Mouse (Mus musculus) thymus, postnatal 4 days (tissue): ENCODE data around the gene Gm128.
A peak's percentile ranks its signal among the peaks of the same experiment; 100 is the strongest.
"Not testable (repeated sequence)": the region's sequence is repeated elsewhere in the genome, so short reads cannot be mapped to it uniquely, and the experiment has no call there.

Experiments
- DNase-seq: peaks from one replicate; pipeline ENCODE4 v3.0.0; 2021

Gm128 gene

DNA sequence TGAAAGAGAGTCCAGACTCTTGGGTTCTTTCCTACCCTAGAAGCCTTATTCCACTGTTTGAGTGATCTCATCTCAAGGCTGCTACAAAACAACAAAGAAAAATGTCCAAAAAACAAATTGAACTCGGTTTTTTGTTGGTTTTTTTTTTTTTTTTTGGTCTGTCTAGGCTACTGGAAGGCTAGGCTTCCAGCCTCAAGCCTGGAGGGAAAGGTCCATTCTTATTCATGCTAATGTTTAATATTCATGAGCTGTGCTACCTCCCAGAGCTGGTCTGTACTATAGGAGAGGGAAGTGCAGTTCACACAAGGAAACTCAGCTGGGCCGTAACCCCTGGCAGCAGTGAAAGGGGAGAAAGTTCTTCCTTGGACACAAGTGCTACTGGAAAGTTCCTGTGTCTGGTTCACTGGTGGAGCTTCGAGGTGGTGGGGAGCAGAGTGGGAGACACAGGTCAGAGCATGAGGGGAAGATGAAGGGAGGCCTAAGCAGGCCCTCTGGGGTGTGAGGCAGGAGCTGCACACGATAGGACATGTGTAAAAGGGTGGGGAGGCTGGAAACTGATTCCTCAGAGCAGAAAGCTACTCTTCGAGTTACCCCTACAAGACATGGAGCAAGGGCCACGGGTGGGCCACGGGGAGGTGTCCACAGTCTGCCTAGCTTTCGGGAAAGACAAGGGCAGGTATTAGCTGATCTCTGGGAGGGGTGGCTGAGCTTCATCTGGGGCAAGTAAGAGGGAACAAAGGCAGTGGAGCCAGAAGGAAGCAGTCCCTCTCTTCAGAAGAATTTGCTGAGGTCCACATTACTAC, 10.7 kb downstream of the Gm128 start:
- peak; percentile 53 for DNase-seq

GRCm38 (mm10) chr3:95229781-95230494, 11.5 kb downstream of the Gm128 start:
- DNase-seq = peak; percentile 56

DNA sequence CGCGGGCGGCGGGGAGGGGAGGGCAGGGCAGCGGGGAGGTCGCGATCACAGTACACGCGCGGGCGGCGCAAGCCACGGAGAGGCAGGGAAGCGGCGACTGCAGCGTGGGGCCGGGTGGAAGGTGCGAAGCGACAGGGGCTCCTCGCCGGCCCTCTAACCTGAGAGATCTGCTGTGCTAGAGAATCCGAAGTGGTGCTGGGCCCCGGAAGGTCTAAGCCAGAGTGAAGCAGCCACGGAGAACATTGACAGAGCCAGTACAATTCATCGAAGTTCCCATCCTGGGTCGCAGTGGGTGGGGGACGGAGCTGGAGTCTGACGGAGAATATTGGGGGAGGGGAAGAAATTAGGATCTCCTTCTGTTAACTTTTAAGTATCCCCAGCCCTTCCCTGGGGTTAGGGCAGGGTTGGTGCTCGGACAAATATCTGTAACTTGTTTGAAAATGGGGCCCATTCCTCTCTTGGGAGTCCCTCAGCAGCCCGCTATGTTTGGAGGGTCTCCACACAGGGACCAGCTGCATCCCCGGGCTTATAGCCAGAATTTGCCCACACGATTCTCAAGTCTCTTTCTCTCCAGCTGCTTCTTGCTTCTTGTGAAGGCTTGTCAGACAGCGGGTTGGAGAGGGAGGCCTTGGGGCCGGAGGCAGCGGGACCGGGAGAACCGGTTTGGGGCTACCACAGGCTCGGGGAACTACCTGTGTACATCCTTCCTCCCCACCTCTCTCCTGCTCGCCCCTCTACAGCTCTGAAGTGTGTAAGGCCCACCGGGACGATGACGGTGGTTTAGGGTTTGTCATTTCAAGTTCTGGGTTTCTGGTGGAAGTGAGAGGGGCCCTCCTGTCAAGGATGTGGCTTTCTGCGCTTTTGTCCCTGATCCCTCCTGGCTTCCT, 12.3 kb downstream of the Gm128 start:
- DNase-seq = peak; percentile 63

DNA sequence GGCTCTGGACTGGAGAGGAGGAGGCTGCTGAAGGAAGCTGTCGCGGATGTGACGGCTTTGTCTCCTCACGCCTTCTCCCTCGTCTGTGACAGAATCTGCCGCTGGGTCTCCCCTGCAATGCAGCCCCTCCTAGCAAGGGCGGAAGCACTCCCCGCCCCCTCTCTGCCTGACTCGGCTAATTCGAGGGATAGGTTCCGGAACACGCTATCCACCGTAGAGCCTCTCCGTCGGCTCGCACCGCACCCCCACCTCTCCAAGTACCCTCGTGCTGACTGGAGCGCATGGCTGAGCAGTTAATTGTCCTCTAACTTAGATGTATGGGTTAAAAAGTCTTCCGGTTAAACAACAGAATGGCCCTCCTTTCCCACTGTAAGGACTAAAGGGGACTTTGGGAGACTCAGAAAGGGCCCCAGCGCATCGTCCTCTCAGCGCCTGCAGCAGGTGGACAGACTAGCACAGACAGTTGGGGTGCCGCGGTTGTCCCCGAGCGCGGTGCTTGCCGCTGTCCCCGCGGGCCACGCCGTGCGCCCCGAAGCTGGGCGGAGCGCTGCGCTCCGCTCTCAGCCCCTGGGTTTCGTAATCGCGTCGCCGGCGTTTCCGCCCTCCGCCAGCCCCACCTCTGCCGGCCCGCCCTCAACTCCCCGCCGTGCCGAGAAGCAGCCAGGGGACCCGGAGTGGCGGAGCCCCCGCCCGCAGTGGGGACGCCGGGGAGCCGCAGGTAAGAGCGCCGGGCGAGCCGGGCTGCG, 13.1 kb downstream of the Gm128 start, which contains the start of gene Cdc42se1:
Cdc42se1 (plus strand) TSS at position 585 of the 746 bp plus-strand sequence.
- peak; percentile 92 for DNase-seq

- DNase-seq = no peak
These were observed 14.2 kb downstream of the Gm128 start for GRCm38 (mm10) chr3:95227214-95227613.

DNA sequence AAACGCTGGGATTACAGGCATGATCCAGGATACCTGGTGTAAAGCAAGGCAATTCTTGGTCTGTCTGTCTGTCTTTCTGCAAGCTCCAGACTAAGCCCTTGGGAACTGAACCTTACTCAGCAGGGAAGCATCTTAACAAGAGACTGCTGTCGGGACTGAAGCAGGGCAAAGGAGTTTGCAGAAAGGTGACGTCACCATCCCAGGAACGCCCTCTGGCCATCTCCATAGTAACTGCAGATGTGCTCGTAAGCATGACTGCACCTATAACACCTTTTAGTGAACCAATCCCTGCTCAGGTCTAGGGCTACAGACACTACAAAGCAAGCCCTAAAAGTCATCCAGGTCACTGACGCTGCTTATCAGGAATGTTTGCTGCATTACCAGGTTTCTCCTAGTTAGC, 17.1 kb downstream of the Gm128 start:
- no peak for DNase-seq

DNA sequence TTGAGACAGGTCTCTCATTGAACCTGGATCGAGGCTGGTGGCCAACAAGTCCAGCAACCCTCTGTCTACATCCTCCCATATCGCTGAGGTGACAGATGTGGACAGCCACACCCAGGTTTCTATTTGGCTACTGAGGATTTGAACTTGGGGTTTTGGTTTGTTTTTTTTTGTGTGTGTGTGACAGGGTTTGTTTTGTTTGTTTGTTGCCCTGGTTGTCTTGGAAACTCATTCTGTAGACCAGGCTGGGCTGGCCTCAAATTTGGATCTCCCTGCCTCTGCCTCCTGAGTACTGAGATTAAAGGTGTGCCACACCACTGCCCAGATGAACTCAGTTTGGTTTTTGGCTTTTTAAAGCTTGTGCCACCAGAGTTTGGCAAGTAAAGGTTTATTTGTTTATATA, 18.4 kb downstream of the Gm128 start:
- DNase-seq = no peak

DNA sequence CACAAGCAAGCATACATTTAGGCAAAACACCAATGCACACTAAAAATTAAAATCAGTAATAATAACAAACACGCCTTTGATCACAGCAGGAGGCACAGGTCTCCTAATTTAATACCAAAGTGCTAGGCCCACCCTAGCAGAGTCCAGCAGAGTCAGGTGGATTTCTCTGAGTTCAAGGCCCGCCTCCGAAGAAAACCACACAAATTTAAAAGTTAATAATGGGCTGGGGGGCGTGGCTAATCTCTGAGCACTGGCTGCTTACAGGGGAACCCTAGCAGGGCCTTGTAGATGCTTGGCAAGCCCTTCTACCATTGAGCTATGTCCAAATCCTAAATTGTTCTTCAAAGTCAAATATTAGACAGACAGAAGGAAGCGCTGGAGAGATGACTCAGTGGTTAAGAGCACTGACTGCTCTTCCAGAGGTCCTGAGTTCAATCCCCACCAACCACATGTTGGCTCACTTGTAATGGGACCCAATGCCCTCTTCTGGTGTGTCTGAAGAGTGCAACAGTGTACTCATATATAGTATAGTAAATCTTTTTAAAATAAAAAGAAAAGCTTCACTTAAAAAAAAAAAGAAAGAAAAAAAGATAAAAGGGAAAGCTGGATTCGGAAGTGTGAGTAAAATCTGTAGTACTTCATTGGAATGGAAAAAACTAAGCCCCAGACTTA, 22.8 kb downstream of the Gm128 start:
- DNase-seq = peak; percentile 48

DNA sequence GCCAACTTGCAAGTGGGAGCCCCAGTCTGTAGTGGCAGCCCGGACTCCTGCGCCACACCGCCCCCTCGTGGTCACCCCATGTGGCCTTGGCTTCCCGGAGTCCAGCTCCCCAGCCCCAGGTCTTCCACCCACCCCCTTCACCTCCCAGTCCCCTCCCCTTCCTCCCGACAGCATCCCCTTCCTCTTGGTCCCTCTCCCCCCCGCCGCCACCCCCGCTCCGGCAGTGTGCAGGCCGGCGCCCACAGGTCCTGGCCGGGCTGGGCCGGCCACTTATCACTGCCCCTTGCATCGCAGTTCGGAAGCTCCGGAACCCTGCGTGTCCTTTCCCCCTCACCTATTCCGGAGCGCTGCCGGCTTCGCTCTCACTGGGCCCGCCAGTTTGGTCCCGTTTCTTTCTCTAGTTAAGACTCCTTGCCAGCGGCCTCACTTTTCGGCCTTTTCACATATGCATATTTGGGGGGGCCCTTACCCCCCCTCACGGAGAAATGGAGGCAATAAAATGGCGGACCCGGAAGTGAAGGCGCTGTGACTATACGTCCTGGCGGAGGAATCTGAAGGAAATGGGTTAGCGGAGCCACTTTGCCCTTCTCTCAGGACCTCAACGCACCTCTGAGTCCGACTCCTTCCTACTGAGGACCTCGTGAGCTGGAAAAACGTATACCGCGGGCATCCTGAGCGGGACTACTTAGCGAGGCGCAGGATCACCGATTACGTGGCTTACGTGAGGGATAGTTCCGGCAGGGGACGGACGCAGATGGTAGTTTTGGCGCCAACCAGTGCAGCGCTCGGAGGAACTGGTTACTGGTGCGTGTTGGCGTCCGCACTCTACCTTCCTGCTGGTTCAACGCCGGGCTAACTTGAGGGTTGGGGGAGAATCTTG, 23.9 kb downstream of the Gm128 start, which contains the start of gene Gabpb2:
Gabpb2 (minus strand) TSS at position 662 of the 880 bp plus-strand sequence.
- DNase-seq = peak; percentile 99

DNA sequence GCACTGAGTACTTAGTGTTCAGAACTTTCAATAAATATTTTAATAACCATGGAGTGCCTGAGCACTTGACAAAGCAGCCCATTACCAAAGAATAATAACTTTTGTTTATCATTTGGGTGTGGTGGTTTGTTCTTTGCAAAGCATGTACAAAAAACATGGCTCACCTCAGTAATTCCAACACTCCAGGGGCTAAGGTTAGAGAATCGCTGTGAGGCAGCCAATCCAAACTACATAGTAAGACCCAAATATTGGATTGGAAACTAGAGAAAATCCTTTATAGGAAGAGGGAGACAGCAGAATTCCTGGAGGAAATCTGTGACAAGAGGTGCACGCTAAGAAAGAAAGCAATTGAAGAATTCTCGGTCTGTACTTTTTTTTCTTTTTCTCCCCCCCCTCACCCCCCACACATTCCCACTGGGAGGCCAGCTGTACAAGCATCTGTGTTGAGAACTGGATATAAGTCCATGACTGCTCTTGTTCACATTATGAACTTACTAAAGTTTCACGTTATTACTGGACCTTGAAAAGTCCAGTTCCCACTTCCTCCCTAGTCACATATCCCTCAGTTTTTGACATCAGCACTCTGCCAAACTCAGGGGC, 24.6 kb downstream of the Gm128 start:
- DNase-seq = no peak

- DNase-seq = no peak
These were observed 27.8 kb downstream of the Gm128 start for GRCm38 (mm10) chr3:95213609-95213975.

GRCm38 (mm10) chr3:95212889-95213608, 28.3 kb downstream of the Gm128 start:
- not testable (repeated sequence) for DNase-seq

GRCm38 (mm10) chr3:95210585-95210984, 30.8 kb downstream of the Gm128 start:
- DNase-seq = peak; percentile 48

- DNase-seq = no peak
These were observed 33.1 kb downstream of the Gm128 start for GRCm38 (mm10) chr3:95208286-95208685.

DNA sequence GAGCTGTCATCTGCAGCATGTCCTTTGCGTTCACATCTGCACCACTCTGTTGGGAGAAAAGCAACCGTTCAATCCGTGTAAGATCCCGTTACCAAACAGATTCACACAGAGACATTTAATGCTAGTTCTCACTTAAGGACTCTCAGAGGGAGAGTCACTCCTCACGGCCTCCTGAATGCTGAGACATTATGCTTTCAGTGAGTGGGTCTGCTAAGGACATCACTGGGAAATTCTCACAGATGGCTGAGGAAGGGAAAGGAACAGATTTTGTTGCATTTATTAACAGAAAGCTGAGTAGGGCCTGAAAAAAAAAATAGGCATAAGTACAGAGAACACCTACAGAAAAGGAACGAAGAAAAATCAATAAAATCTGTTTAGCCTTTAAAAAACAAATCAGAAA, 37.5 kb downstream of the Gm128 start:
- no peak for DNase-seq

DNA sequence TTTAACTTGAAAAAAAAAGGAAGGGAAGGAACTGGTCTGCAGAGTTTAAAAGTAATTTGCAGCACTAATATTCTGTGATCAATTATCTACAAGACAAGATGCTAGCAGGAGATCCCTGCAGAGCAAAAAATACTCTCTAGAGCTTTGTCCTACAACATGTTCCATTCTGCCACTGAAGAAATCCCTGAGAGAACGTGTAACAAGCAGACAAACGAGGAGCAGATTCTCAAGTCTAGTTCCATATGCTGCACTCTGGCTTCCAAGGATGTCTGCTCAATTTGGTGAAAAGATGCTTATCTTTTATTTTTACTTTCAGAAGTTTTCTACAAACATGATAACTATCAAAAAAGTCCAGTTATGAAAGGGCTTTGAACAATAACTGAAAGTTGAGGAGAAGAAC, 40.8 kb downstream of the Gm128 start:
- no peak for DNase-seq

GRCm38 (mm10) chr3:95200132-95200531, 41.3 kb downstream of the Gm128 start:
- DNase-seq = no peak

DNA sequence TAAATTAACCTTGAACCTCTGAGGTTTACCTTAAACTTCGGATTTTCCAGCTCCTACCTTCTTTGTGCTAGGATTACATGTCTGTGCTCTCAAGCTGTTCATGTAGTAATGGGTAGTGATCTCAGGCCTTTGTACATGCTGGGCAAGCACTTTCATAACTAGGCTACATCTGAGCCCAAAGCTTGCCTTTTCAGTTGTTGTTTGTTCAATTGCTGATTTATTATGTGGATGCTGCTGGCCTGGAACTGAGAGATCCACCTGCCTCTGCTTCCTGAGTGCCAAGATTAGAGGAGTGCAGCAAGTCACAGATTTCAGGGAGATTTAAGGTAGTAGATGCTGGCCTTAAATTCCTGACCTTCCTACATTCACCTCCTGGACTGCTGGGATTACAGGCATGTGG, 42.3 kb downstream of the Gm128 start:
- no peak for DNase-seq

DNA sequence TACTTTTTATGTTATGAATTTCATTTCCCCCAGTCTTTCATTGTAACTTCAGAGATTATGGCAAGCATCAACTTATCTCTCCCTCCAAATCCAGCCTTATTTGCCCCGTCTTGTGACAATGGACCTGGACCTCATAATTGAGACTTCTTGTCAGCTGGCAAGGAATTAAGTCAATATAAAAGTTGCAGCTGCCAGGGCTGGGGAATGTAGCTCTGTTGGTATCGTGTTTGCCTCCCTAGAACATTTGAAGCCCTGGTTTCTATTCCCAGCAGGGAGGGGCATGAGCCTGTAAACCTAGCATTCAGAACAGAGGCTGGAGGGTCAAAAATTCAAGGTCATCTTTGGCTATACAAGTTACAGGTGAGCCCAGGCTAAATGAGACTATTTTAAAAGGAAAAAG, 45.6 kb downstream of the Gm128 start:
- no peak for DNase-seq

DNA sequence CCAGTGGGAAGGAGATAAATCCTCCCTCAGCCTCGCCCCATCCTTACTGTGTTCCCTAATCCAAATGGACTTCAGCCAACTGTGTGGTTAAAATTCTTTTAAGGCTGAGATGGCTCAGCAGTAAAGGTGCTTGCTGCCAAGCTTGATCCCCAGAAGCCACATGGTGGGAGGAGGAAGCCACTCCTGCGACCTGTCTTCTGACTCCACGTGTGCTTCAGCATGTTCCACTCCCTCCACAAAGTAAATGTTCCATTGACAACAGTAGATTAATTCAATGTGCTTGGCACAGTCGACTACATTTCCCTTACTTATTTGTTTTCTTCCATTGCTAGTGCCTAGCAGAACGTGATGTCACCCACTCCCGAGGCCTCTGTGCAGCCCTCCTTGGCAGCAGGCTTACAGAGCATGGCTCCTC, 46.7 kb downstream of the Gm128 start:
- no peak for DNase-seq
